Mouse (Mus musculus): ENCODE results near the gene Tmem132c. TPM values are rescaled to one million over a fixed set of nuclear protein-coding genes. Genes with fewer than 3 reads are reported as not detected.
A peak's percentile ranks its signal among the peaks of the same experiment; 100 is the strongest.

Tmem132c gene
- polyA plus RNA-seq, 1 experiment from 2014 or later: 21.1 TPM

DNA sequence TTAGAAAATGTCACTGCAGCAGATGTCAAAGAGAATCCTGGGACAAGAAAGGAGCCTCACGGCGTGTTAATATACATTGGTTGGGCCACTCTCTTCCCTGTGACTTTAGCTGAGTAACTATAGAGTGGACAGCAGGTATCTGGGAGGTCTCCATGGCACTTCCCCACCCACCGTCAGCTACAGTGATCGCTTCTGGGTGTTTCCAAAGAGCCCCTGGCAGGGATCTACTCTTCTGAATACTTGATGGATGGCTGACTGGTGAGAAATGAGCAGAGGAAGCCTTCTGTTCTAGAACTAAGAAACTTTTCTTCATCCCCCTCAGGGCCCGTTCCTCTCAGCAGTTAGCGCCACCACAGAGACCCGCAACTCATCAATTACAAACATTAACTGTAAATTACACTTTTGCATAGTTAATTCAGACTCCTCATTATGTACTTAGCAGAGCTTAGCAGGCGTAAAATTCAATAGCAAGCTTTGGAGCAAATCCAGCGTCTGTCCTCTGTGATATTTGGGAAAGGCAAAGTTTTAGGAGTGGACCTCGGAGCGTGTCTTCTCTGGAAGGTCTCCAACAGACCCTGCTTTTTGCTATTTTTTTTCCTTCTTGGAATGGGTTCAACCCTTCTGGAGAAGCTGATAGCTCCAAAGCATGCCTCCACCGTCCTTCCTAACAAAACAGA, 257.7 kb downstream of the Tmem132c start:
- no peaks in the 10 kb centered on the region for H3K36me3 ChIP-seq (ENCODE audit: control insufficient read depth, insufficient read depth, low read length)
- DNase-seq (ENCODE audit: low spot score): no peak
- no peak overlapping the region for H3K4me3 ChIP-seq (ENCODE audit: low read depth, low read length)
- H3K27ac ChIP-seq (ENCODE audit: low read depth, low read length): no peak overlapping the region
- H3K9me3 ChIP-seq (ENCODE audit: control insufficient read depth, low read length): no peaks in the 10 kb centered on the region
- ATAC-seq (ENCODE audit: low FRiP score): no peak
- 74% methylated on average over 12 of the region's 12 CpGs for WGBS
- 0 out of 2 replicates have a peak, but pooled peaks cover 3% of the 10 kb centered on the region for H3K4me1 ChIP-seq (replicated peaks; ENCODE audit: control insufficient read depth, insufficient read depth, low read length)
- H3K9ac ChIP-seq (ENCODE audit: low read depth, low read length): no peak overlapping the region
- H3K4me2 ChIP-seq (replicated peaks; ENCODE audit: low read depth, low read length): no peak overlapping the region
- H3K27me3 ChIP-seq (ENCODE audit: control insufficient read depth, insufficient read depth, low read length): no peaks in the 10 kb centered on the region

DNA sequence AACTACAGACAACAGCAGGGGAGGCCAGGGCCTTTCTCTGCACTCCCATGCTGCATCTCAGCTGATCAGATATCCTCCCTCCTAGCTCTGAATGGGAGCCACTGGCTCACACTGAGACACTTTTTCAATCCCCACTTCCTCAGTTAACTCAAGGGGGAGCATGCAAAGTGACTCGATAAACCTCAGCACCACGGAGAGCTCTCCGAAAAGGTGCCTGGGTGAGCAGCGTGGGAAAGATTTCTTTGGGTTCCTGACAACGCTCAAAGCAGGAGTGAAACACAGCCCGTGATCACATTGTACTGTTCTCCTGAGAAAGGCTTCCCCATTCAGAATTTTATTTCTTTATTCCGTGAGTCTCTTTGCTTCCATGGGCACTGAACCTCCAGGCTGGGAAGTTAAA, 261.2 kb downstream of the Tmem132c start:
- Histone ChIP-seq H3K27ac (ENCODE audit: low read depth, low read length) (no peak overlapping the region), H3K9ac (ENCODE audit: low read depth, low read length) (no peak overlapping the region), H3K4me2 (replicated peaks; ENCODE audit: low read depth, low read length) (no peak overlapping the region), H3K36me3 (ENCODE audit: control insufficient read depth, insufficient read depth, low read length) (no peaks in the 10 kb centered on the region), H3K27me3 (ENCODE audit: control insufficient read depth, insufficient read depth, low read length) (no peaks in the 10 kb centered on the region), H3K4me1 (replicated peaks; ENCODE audit: control insufficient read depth, insufficient read depth, low read length) (no peaks in the 10 kb centered on the region), H3K4me3 (ENCODE audit: low read depth, low read length) (no peak overlapping the region), H3K9me3 (ENCODE audit: control insufficient read depth, low read length) (no peaks in the 10 kb centered on the region)
- 43% methylated on average over 7 of the region's 7 CpGs for WGBS
- ATAC-seq (ENCODE audit: low FRiP score): no peak
- DNase-seq (ENCODE audit: low spot score): no peak

DNA sequence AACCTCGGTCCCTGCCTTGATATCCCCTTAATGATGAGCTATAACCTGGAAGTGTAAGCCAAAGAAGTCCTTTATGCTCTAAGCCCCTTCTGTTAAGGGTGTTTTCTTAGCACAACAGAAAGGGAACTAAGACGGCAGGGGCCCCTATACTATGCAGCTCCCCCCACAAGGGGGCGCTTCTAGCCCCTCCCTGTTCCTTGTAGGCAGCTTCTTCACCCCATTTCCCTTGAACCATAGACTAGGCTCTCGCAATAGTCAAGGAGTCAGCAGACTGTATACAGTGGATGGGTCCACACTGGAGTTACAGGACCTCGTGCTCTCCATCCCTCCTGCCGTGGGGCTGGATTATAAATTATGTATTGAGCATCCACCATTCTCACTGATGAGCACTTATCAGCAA, 264.1 kb downstream of the Tmem132c start:
- H3K9ac ChIP-seq (ENCODE audit: low read depth, low read length): no peak overlapping the region
- H3K4me2 ChIP-seq (replicated peaks; ENCODE audit: low read depth, low read length): no peak overlapping the region
- no peaks in the 10 kb centered on the region for H3K36me3 ChIP-seq (ENCODE audit: control insufficient read depth, insufficient read depth, low read length)
- H3K27me3 ChIP-seq (ENCODE audit: control insufficient read depth, insufficient read depth, low read length): no peaks in the 10 kb centered on the region
- no peak overlapping the region for H3K27ac ChIP-seq (ENCODE audit: low read depth, low read length)
- no peaks in the 10 kb centered on the region for H3K9me3 ChIP-seq (ENCODE audit: control insufficient read depth, low read length)
- ATAC-seq (ENCODE audit: low FRiP score): no peak
- WGBS: 77% methylated on average over 6 of the region's 6 CpGs
- DNase-seq (ENCODE audit: low spot score): peak; percentile 12
- no peak overlapping the region for H3K4me3 ChIP-seq (ENCODE audit: low read depth, low read length)
- no peaks in the 10 kb centered on the region for H3K4me1 ChIP-seq (replicated peaks; ENCODE audit: control insufficient read depth, insufficient read depth, low read length)

DNA sequence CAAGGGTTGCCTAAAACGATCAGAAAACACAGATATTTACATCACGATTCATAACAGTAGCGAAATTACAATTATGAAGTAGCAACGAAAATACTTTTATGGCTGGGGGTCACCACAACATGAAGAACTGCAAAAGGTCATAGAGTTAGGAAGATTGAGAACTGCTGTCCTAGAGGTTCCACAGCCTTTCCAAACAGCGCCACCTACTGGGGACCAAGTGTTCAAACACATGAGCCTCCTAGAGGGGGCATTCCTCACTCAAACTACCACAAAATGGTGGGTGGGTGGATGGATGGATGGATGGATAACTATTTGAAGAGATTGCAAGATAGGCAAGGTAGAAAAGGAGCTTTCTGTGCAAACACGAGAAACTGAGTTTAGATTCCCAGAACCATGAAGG, 270.0 kb downstream of the Tmem132c start:
- WGBS: 92% methylated on average over 6 of the region's 6 CpGs
- H3K4me2 ChIP-seq (replicated peaks; ENCODE audit: low read depth, low read length): no peak overlapping the region
- H3K4me1 ChIP-seq (replicated peaks; ENCODE audit: control insufficient read depth, insufficient read depth, low read length): no peaks in the 10 kb centered on the region
- no peak for ATAC-seq (ENCODE audit: low FRiP score)
- no peaks in the 10 kb centered on the region for H3K36me3 ChIP-seq (ENCODE audit: control insufficient read depth, insufficient read depth, low read length)
- no peak overlapping the region for H3K9ac ChIP-seq (ENCODE audit: low read depth, low read length)
- H3K9me3 ChIP-seq (ENCODE audit: control insufficient read depth, low read length): no peaks in the 10 kb centered on the region
- no peak overlapping the region for H3K27ac ChIP-seq (ENCODE audit: low read depth, low read length)
- H3K27me3 ChIP-seq (ENCODE audit: control insufficient read depth, insufficient read depth, low read length): no peaks in the 10 kb centered on the region
- no peak overlapping the region for H3K4me3 ChIP-seq (ENCODE audit: low read depth, low read length)
- DNase-seq (ENCODE audit: low spot score): peak; percentile 27

DNA sequence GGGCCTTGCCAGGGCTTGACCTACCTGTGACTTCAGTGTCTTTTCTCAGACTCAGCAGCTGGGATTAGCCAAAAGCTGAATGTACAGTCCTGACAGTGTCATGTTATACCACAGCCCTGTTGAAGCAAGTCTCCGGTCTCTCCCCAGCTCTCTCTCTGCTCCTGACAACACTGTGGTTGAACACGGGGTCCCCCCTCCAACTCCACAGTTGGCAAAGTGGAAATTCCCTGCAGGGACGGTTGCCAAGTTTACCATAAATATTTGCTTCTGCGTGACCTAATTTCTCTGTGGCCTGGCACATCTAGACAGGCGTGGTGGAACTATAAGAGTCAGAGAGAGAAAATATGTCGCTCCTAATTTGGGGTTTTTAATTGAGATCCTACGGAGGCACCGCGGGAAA, 274.4 kb downstream of the Tmem132c start:
- Histone ChIP-seq H3K27me3 (ENCODE audit: control insufficient read depth, insufficient read depth, low read length) (no peaks in the 10 kb centered on the region), H3K9ac (ENCODE audit: low read depth, low read length) (no peak overlapping the region), H3K9me3 (ENCODE audit: control insufficient read depth, low read length) (no peaks in the 10 kb centered on the region), H3K4me1 (replicated peaks; ENCODE audit: control insufficient read depth, insufficient read depth, low read length) (no peaks in the 10 kb centered on the region), H3K27ac (ENCODE audit: low read depth, low read length) (no peak overlapping the region), H3K36me3 (ENCODE audit: control insufficient read depth, insufficient read depth, low read length) (no peaks in the 10 kb centered on the region), H3K4me3 (ENCODE audit: low read depth, low read length) (no peak overlapping the region), H3K4me2 (replicated peaks; ENCODE audit: low read depth, low read length) (no peak overlapping the region)
- ATAC-seq (ENCODE audit: low FRiP score) (no peak), DNase-seq (ENCODE audit: low spot score) (no peak)
- WGBS: 92% methylated on average over 9 of the region's 9 CpGs

DNA sequence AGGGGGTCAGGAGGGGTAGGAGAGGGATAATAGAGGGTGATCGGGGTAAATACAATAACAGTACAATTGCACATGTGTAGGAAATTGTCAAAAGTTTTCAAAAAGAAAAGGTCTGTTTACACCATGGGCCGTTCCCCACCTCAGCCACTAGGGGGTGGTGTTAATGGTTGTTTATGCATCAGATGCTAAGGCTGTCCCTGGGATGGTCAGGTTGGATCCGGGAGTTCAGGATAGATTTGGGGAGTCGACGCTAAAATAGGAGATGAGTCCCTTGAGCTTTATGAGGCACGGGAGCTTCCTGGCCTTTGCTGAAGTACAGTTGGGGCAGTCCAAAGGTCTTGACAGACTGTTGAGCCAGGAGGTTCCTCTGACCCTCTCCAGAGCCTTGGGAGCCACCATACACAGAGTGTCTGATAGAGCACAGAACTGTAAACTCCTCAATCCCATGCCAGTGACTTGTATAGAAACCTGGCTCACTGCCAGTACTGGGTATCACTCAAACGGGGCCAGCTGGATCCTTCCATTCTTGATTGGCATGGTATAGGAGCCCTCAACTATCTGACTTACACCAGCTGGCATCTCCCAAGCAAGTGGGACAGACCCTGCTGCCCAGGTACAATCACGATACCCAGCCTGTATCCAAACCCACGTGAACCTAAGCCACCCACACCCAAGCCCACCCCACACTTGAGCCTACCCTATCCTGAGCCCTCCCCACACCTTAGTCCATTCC, 281.3 kb downstream of the Tmem132c start:
- no peak overlapping the region for H3K4me2 ChIP-seq (replicated peaks; ENCODE audit: low read depth, low read length)
- no peak overlapping the region for H3K4me3 ChIP-seq (ENCODE audit: low read depth, low read length)
- ATAC-seq (ENCODE audit: low FRiP score): no peak
- no peaks in the 10 kb centered on the region for H3K9me3 ChIP-seq (ENCODE audit: control insufficient read depth, low read length)
- no peaks in the 10 kb centered on the region for H3K4me1 ChIP-seq (replicated peaks; ENCODE audit: control insufficient read depth, insufficient read depth, low read length)
- H3K27me3 ChIP-seq (ENCODE audit: control insufficient read depth, insufficient read depth, low read length): no peaks in the 10 kb centered on the region
- no peak overlapping the region for H3K27ac ChIP-seq (ENCODE audit: low read depth, low read length)
- no peak overlapping the region for H3K9ac ChIP-seq (ENCODE audit: low read depth, low read length)
- WGBS: 69% methylated on average over 9 of the region's 9 CpGs
- peak; percentile 52 for DNase-seq (ENCODE audit: low spot score)
- H3K36me3 ChIP-seq (ENCODE audit: control insufficient read depth, insufficient read depth, low read length): no peaks in the 10 kb centered on the region

DNA sequence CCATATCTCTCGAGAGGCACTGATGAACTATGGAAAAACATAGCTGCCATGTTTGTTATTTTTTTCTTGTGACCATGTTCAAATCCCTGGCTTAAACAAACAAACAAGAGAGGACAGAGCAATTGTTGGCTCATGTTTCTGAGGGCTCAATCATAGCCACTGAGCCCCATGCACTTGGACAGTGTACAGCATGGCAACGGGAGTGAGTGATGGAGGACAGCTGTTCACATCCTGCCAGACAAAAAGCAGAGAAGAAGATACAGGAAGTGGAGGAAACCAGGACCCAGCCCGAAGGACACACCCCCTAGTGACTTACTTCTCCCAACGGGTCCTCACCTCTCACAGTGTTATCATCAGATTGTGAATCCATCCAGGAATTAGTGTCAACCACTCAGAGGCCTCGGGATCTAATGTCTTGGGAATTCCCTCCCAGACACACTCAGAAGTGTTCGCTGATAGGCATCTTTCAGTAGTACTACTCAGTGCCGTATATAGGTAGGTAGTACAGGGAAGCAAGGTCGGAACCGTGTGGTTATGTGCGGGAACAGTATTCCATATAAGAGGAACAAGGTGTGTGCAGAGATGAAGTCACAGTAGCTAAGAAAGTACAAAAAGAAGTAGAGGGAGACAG, 285.9 kb downstream of the Tmem132c start:
- Histone ChIP-seq H3K4me2 (replicated peaks; ENCODE audit: low read depth, low read length) (no peak overlapping the region), H3K9me3 (ENCODE audit: control insufficient read depth, low read length) (no peaks in the 10 kb centered on the region), H3K9ac (ENCODE audit: low read depth, low read length) (no peak overlapping the region), H3K4me1 (replicated peaks; ENCODE audit: control insufficient read depth, insufficient read depth, low read length) (no peaks in the 10 kb centered on the region), H3K4me3 (ENCODE audit: low read depth, low read length) (no peak overlapping the region), H3K36me3 (ENCODE audit: control insufficient read depth, insufficient read depth, low read length) (no peaks in the 10 kb centered on the region), H3K27ac (ENCODE audit: low read depth, low read length) (no peak overlapping the region), H3K27me3 (ENCODE audit: control insufficient read depth, insufficient read depth, low read length) (no peaks in the 10 kb centered on the region)
- WGBS: 88% methylated on average over 10 of the region's 10 CpGs
- ATAC-seq (ENCODE audit: low FRiP score): no peak
- DNase-seq (ENCODE audit: low spot score): no peak

DNA sequence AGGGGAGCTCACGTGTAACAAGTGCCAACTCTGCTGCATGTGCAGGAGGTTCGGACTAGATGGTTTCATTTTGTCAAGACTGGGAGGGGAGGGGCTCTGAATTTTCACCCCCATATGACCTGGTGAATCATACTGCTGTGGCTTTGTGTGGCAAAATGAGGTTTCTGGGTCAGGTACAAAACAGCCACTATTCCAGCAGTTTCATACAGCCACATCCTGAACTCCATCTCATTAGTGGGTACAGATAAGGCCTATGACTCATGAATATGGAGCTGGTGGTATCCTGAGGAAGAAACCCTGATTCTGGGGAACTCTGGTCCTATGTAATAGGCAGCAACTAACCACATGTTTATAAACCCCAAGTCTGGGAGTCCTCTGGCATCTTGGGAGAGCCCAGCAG, 295.9 kb downstream of the Tmem132c start:
- Histone ChIP-seq H3K9me3 (ENCODE audit: control insufficient read depth, low read length) (no peaks in the 10 kb centered on the region), H3K4me2 (replicated peaks; ENCODE audit: low read depth, low read length) (no peak overlapping the region), H3K27me3 (ENCODE audit: control insufficient read depth, insufficient read depth, low read length) (no peaks in the 10 kb centered on the region), H3K9ac (ENCODE audit: low read depth, low read length) (no peak overlapping the region), H3K4me1 (replicated peaks; ENCODE audit: control insufficient read depth, insufficient read depth, low read length) (no peaks in the 10 kb centered on the region), H3K4me3 (ENCODE audit: low read depth, low read length) (no peak overlapping the region), H3K36me3 (ENCODE audit: control insufficient read depth, insufficient read depth, low read length) (no peaks in the 10 kb centered on the region), H3K27ac (ENCODE audit: low read depth, low read length) (no peak overlapping the region)
- no peak for ATAC-seq (ENCODE audit: low FRiP score)
- DNase-seq (ENCODE audit: low spot score): no peak
- WGBS: 88% methylated on average over 2 of the region's 2 CpGs

DNA sequence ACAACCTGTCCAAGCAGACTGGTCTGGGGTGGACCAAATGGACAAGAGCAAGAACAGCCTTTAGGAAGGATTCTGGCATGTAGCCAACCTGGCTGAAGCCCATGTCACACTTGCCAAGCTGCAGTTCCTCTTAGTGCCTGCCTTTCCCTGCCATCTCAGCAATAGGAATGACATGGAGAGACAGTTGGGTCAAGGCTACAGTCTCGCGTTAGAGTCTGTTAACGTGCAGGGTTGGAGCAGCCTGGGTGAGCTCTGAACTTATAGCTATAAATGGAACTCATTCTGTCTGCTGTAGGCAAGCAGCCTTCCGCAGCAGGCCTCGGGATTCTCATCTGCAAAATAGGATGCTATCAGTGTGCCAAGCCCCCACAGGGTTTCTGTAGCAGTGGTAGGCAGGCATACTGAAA, 305.0 kb downstream of the Tmem132c start:
- no peak overlapping the region for H3K9ac ChIP-seq (ENCODE audit: low read depth, low read length)
- no peak overlapping the region for H3K4me2 ChIP-seq (replicated peaks; ENCODE audit: low read depth, low read length)
- WGBS: 94% methylated on average over 5 of the region's 5 CpGs
- H3K27ac ChIP-seq (ENCODE audit: low read depth, low read length): no peak overlapping the region
- ATAC-seq (ENCODE audit: low FRiP score) (no peak), DNase-seq (ENCODE audit: low spot score) (no peak)
- no peaks in the 10 kb centered on the region for H3K4me1 ChIP-seq (replicated peaks; ENCODE audit: control insufficient read depth, insufficient read depth, low read length)
- no peaks in the 10 kb centered on the region for H3K36me3 ChIP-seq (ENCODE audit: control insufficient read depth, insufficient read depth, low read length)
- H3K4me3 ChIP-seq (ENCODE audit: low read depth, low read length): no peak overlapping the region
- H3K27me3 ChIP-seq (ENCODE audit: control insufficient read depth, insufficient read depth, low read length): no peaks in the 10 kb centered on the region
- H3K9me3 ChIP-seq (ENCODE audit: control insufficient read depth, low read length): no peaks in the 10 kb centered on the region

All from hindbrain, embryonic 11.5 days (tissue).